ENCODE assay signal across 9 mouse cellular contexts in the genomic region with DNA sequence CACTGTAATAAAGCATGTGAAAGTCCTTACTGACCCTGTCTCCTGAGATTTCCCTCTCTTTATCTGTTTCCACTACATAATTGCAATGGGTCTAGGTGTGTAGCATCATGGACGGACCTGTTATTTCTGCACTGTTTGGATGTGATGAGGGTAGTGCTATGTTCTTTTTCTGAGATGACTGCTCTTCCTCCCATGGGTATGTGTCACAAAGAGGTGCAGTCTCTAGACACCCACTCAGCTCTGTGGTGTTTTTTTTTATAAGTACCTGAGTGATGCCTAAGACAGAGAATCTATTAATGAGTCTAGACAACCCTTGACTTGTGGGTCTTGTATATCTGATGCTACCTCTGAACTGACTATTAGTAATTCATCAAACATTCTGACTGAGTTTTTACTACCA.
"Had no signal": no experiment of that assay in that cellular context is flagged by ENCODE, and none has a peak within 500 bp of the region (broad histone marks: within the 10 kb centered on the region; RNA-seq: fewer than 3 reads in every experiment).

No protein-coding gene starts in this region.

- ATAC-seq: midbrain, embryonic 13.5 days; midbrain, embryonic 15.5 days had no signal

- DNase-seq: lung, adult 18-20 months; lung, embryonic 14.5 days; lung, postnatal 10 days; lung, postnatal 4 days; right cerebral cortex, postnatal 14 days; thymus, adult 2 months; thymus, postnatal 25 days had no signal
